Mouse (Mus musculus) embryo, embryonic 9.5 days (tissue): ENCODE data around the gene Lcor.

Experiments used
- DNase-seq: peaks from one replicate; pipeline ENCODE4 v3.0.0-alpha.2; 2017; ENCODE audit errors: extremely low spot score

The Lcor gene

GRCm38 (mm10) chr19:41560856-41561255 lies 78.4 kb downstream of the Lcor start:
- DNase-seq: no peak

- DNase-seq: no peak
Measured at GRCm38 (mm10) chr19:41568791-41569190, 86.4 kb downstream of the Lcor start.

- no peak for DNase-seq
Measured at GRCm38 (mm10) chr19:41573700-41574099, 91.3 kb downstream of the Lcor start.

- DNase-seq: no peak
Measured at GRCm38 (mm10) chr19:41577576-41577975, 95.1 kb downstream of the Lcor start.

- no peak for DNase-seq
Measured at GRCm38 (mm10) chr19:41579311-41579920, 97.0 kb downstream of the Lcor start.

GRCm38 (mm10) chr19:41581706-41582420 lies 99.4 kb downstream of the Lcor start, which contains the start of gene Gm340:
Gm340 (plus strand) TSS chr19:41582370.
- no peak for DNase-seq

- DNase-seq: no peak
Measured at GRCm38 (mm10) chr19:41582918-41583514, 100.6 kb downstream of the Lcor start.

GRCm38 (mm10) chr19:41586752-41587151 lies 104.3 kb downstream of the Lcor start:
- no peak for DNase-seq

- no peak for DNase-seq
Measured at GRCm38 (mm10) chr19:41587431-41588222, 105.2 kb downstream of the Lcor start.

- no peak for DNase-seq
Measured at GRCm38 (mm10) chr19:41589026-41589425, 106.6 kb downstream of the Lcor start.

- no peak for DNase-seq
Measured at GRCm38 (mm10) chr19:41589681-41590080, 107.2 kb downstream of the Lcor start.

GRCm38 (mm10) chr19:41591808-41592207 lies 109.4 kb downstream of the Lcor start:
- no peak for DNase-seq

- DNase-seq: no peak
Measured at GRCm38 (mm10) chr19:41597170-41597894, 114.9 kb downstream of the Lcor start.

- DNase-seq: no peak
Measured at GRCm38 (mm10) chr19:41600647-41601046, 118.2 kb downstream of the Lcor start.

- DNase-seq: no peak
Measured at GRCm38 (mm10) chr19:41606208-41606987, 124.0 kb downstream of the Lcor start.

GRCm38 (mm10) chr19:41611683-41612082 lies 129.2 kb downstream of the Lcor start:
- no peak for DNase-seq
